In the genomic region with DNA sequence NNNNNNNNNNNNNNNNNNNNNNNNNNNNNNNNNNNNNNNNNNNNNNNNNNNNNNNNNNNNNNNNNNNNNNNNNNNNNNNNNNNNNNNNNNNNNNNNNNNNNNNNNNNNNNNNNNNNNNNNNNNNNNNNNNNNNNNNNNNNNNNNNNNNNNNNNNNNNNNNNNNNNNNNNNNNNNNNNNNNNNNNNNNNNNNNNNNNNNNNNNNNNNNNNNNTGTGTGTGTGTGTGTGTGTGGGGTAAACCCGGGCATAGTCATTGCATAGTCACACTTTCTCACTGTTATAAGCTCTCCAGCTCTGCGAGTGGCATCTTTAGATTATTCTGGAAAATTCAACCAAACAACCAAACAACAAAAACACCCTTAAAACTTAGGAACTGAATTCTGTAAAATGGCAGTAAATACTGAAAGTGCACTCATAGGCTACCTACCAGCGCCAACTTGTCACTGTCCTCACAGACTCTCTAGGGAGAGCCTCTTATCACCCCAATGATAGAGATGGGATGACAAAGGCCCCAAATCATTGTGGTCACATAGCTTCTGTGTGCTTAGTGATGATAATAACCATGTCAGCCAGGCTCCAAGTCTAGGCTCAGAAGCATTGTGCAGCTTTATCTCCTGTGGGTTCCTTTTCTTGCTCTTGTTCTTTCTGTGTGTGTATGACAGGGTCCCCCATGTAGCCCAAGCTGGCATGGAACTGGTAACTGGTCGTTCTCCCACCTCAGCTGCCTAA, we compare ENCODE assay signal across 25 mouse cellular contexts. TPM values are rescaled to one million over a fixed set of nuclear protein-coding genes. Genes with fewer than 3 reads are reported as not detected.
DNase-seq lines count a peak whose midpoint lies in the region; ATAC-seq lines count a peak whose summit lies in the region.
"Had no signal": no experiment of that assay in that cellular context is flagged by ENCODE, and none has a peak within 500 bp of the region (broad histone marks: within the 10 kb centered on the region; RNA-seq: fewer than 3 reads in every experiment).

No protein-coding gene starts in this region.

- H3K9ac ChIP-seq in heart, embryonic 16.5 days (ENCODE audit: low read length): no peak overlapping the region
- no peak overlapping the region for H3K9ac ChIP-seq in liver, embryonic 15.5 days
- H3K9ac ChIP-seq: forebrain, embryonic 15.5 days; hindbrain, embryonic 15.5 days had no signal

- H3K4me3 ChIP-seq in heart, embryonic 16.5 days (ENCODE audit: low read length): no peak overlapping the region
- H3K4me3 ChIP-seq in megakaryocyte, embryonic 14.5 days (replicated peaks): peak overlapping the region; percentile 39
- no peak overlapping the region for H3K4me3 ChIP-seq in liver, embryonic 15.5 days (replicated peaks)
- H3K4me3 ChIP-seq in limb, embryonic 10.5 days: no peak overlapping the region
- H3K4me3 ChIP-seq: embryonic facial prominence, embryonic 10.5 days; forebrain, embryonic 10.5 days; forebrain, embryonic 15.5 days; heart, embryonic 10.5 days; hindbrain, embryonic 15.5 days had no signal

- DNase-seq in heart, adult 18-20 months: no peak
- DNase-seq in spleen, postnatal 10 days (ENCODE audit: low spot score in 2 of 2): no peak
- no peak for DNase-seq in right cerebral cortex, postnatal 10 days (ENCODE audit: low spot score in 2 of 2)
- DNase-seq in limb, embryonic 10.5 days (ENCODE audit: low spot score): no peak
- DNase-seq: adrenal gland, postnatal 14 days; B cell, adult 2 months; cerebellum, adult 11-12 months; cerebellum, adult 9-10 months; cerebellum, postnatal 36 days; gastrocnemius, postnatal 36 days; heart, adult 11 months; heart, postnatal 14 days had no signal

- H3K36me3 ChIP-seq in heart, embryonic 16.5 days (ENCODE audit: control insufficient read depth, insufficient read depth): no peaks in the 10 kb centered on the region
- H3K36me3 ChIP-seq in megakaryocyte, embryonic 14.5 days (replicated peaks; ENCODE audit: low read length): no peaks in the 10 kb centered on the region
- H3K36me3 ChIP-seq in liver, embryonic 15.5 days (replicated peaks): no peaks in the 10 kb centered on the region
- H3K36me3 ChIP-seq in limb, embryonic 10.5 days: no peaks in the 10 kb centered on the region
- H3K36me3 ChIP-seq: embryonic facial prominence, embryonic 10.5 days; forebrain, embryonic 10.5 days; forebrain, embryonic 15.5 days; G1E; heart, embryonic 10.5 days; hindbrain, embryonic 15.5 days had no signal

- H3K4me1 ChIP-seq in heart, embryonic 16.5 days (ENCODE audit: control insufficient read depth, insufficient read depth, low read length): peaks cover 11% of the 10 kb centered on the region
- peaks cover 38% of the 10 kb centered on the region for H3K4me1 ChIP-seq in megakaryocyte, embryonic 14.5 days
- H3K4me1 ChIP-seq in liver, embryonic 15.5 days (replicated peaks): peaks cover 12% of the 10 kb centered on the region
- no peaks in the 10 kb centered on the region for H3K4me1 ChIP-seq in limb, embryonic 10.5 days
- H3K4me1 ChIP-seq: embryonic facial prominence, embryonic 10.5 days had no signal

- ATAC-seq in heart, embryonic 16.5 days (replicated peaks; ENCODE audit: extremely low read depth, insufficient read depth, low FRiP score): no peak
- no peak for ATAC-seq in megakaryocyte, adult 5-6 weeks (ENCODE audit: poor library complexity, severe bottlenecking)
- peak; percentile 81 for ATAC-seq in liver, embryonic 15.5 days (ENCODE audit: insufficient read depth)
- ATAC-seq: activated CD4-positive, CD25-positive, alpha-beta regulatory T cell, adult 4 months; CD4-positive, CD25-positive, alpha-beta regulatory T cell, adult 4 months; Patski had no signal

- peak overlapping the region; percentile 5; the same call in 1 of the 2 replicates for H3K27ac ChIP-seq in heart, embryonic 16.5 days (ENCODE audit: low read length)
- no peak overlapping the region for H3K27ac ChIP-seq in liver, embryonic 15.5 days (replicated peaks)
- H3K27ac ChIP-seq in limb, embryonic 10.5 days: no peak overlapping the region
- H3K27ac ChIP-seq: embryonic facial prominence, embryonic 10.5 days; forebrain, embryonic 10.5 days; forebrain, embryonic 15.5 days; heart, embryonic 10.5 days; hindbrain, embryonic 15.5 days had no signal

- no peaks in the 10 kb centered on the region for H3K27me3 ChIP-seq in heart, embryonic 16.5 days (ENCODE audit: control insufficient read depth, insufficient read depth, low read length)
- peaks cover 59% of the 10 kb centered on the region for H3K27me3 ChIP-seq in megakaryocyte, embryonic 14.5 days (replicated peaks)
- H3K27me3 ChIP-seq in liver, embryonic 15.5 days: 0 out of 2 replicates have a peak, but pooled peaks cover 9% of the 10 kb centered on the region
- no peaks in the 10 kb centered on the region for H3K27me3 ChIP-seq in limb, embryonic 10.5 days (ENCODE audit: low read depth, poor library complexity, severe bottlenecking)
- H3K27me3 ChIP-seq: hindbrain, embryonic 15.5 days; Patski had no signal

- H3K9me3 ChIP-seq in heart, embryonic 16.5 days (replicated peaks; ENCODE audit: control insufficient read depth, low read length): no peaks in the 10 kb centered on the region
- H3K9me3 ChIP-seq in megakaryocyte, embryonic 14.5 days: no peaks in the 10 kb centered on the region
- no peaks in the 10 kb centered on the region for H3K9me3 ChIP-seq in liver, embryonic 15.5 days (replicated peaks)
- no peaks in the 10 kb centered on the region for H3K9me3 ChIP-seq in limb, embryonic 10.5 days (replicated peaks)
- H3K9me3 ChIP-seq: embryonic facial prominence, embryonic 10.5 days; forebrain, embryonic 10.5 days; forebrain, embryonic 15.5 days; heart, embryonic 10.5 days; hindbrain, embryonic 15.5 days had no signal

- no peak overlapping the region for H3K4me2 ChIP-seq in heart, embryonic 16.5 days (ENCODE audit: low read depth, low read length)
- no peak overlapping the region for H3K4me2 ChIP-seq in liver, embryonic 15.5 days
- H3K4me2 ChIP-seq: forebrain, embryonic 15.5 days; hindbrain, embryonic 15.5 days had no signal

- WGBS in heart, embryonic 16.5 days: 71% methylated on average over 4 of the region's 4 CpGs
- 22% methylated on average over 4 of the region's 4 CpGs for WGBS in liver, embryonic 15.5 days (ENCODE audit: insufficient replicate concordance)
- 87% methylated on average over 4 of the region's 4 CpGs for WGBS in limb, embryonic 10.5 days

RNA-seq across cellular contexts. Expression of gene Nav2, which starts 40.0 kb away (rescaled TPM):
- polyA plus RNA-seq in heart, embryonic 16.5 days (2015; fragmentation: Nextera tagmentation; extraction: Ambion mirVana): 33.9 and 34.2 TPM in 2 replicates
- total RNA-seq in heart, adult 18-20 months (2021): 10 to 100 TPM; 35.5 to 45.2 TPM
- 1.2 and 1.3 TPM in 2 replicates for polyA plus RNA-seq in megakaryocyte, embryonic 14.5 days (2012; ENCODE audit: insufficient read depth, low replicate concordance)
- total RNA-seq in megakaryocyte, adult 5-6 weeks (2015): 9.8 and 10.5 TPM in 2 replicates
- total RNA-seq in megakaryocyte, adult 5-6 weeks (2017): 4.6 and 7.2 TPM in 2 replicates
- 2.2 and 3.2 TPM in 2 replicates for polyA plus RNA-seq in liver, embryonic 15.5 days (2015; fragmentation: Nextera tagmentation; extraction: Ambion mirVana)
- polyA plus RNA-seq in limb, embryonic 10.5 days (2016; fragmentation: Nextera tagmentation; extraction: Ambion mirVana): 7.2 and 8.3 TPM in 2 replicates
- polyA plus RNA-seq: G1E had no signal
